Mouse (Mus musculus) monocyte, adult 2 months (primary cell): ENCODE measurements around the gene Fscn2.
"Not testable (repeated sequence)": the region's sequence is repeated elsewhere in the genome, so short reads cannot be mapped to it uniquely, and the experiment has no call there.

Experiments used
- DNase-seq, 2 experiments: peaks; one replicate each; pipeline ENCODE4 v3.0.0; 2022; ENCODE audit warnings: low spot score in 2 of 2, low read depth in 1 of 2

Fscn2 gene

GRCm38 (mm10) chr11:120345067-120345681, 16.2 kb upstream of the Fscn2 start:
- DNase-seq, result no peak

DNA sequence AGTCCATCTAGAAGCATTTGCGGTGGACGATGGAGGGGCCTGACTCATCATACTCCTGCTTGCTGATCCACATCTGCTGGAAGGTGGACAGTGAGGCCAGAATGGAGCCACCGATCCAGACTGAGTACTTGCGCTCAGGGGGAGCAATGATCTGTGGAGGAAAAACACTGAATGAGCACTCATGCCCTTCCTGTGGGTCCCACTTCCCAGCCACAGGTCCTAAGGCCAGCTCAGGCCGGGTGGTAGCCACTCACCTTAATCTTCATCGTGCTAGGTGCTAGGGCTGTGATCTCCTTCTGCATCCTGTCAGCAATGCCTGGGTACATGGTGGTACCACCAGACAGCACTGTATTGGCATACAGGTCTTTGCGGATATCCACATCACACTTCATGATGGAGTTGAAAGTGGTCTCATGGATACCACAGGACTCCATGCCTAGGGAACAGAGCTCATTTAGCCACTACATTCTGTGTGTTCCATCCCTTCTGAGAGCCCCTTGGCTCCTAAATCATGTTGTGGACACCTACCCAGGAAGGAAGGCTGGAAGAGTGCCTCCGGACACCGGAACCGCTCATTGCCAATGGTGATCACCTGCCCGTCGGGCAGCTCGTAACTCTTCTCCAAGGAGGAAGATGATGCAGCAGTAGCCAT, 14.8 kb upstream of the Fscn2 start:
- DNase-seq, result peak in 1 of 2 experiments; percentile 1

- DNase-seq, result no peak
Measured at GRCm38 (mm10) chr11:120347301-120347700, 14.0 kb upstream of the Fscn2 start.

GRCm38 (mm10) chr11:120347791-120348683, 13.3 kb upstream of the Fscn2 start, which contains the start of gene Actg1:
Actg1 (minus strand) TSS chr11:120348542.
- peak in 1 of 2 experiments; percentile 50 for DNase-seq

DNA sequence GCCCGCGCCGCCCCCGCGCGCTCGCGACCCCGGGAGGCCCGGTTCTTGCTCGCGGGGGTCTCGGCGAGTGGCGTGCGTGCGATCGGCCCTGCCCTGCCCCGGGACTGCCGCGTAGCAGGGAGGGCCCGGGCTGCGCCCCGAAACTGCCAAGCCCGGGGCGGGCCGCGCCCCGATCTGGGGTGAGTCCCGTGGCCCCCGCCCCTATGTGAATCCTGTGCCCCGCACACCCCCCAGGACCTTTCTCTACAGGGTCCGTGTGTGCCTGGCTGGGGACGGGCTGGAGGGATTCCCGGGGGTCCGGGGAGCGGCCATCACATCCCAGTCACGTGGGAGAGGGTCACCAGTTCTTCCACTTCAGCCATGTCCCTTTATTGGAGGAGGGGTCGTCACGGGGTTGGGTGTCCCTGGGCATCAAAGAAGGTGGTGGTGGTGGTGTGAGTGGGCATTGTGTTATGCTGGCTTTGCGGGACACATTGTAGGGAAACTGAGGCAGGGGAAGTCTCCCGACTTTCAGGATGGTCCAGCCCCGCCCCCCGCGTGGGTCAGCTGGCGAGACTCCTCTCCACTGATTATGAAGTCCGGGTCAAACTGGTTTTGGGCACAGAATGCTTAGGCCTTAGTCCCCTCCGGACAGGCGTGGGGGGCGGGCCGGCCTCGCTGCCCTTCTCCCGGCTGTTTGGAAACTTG, 12.5 kb upstream of the Fscn2 start:
- DNase-seq, result peak in 1 of 2 experiments; percentile 74

DNA sequence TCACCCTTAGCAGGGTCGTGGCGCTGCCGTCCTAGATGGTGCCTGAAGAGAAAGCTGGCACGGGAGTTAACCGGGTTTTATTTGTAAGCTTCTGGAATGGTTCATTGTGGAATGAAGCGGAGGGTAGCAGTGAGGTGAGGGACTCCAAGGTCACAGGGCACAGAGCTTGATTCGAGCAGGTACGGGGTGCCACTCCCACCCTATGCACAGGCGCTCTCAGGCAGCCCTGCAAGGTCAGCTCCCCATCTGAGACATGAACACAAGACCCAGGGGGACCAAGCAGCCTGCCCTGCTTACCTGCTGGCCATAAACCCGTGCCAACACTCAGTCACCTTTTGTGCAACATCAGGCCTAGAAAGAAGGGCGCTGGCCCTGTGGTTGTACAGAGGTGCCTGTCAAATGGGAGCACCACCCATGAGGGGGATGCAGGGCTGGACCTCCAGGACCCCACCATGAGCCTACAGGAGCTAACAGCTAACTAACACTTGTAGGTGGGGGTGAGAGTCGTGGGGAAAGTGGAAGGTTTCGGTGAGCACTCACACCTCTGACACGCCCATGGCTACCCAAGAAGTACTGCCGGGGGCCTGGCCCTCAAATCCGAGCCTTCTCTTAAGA, 11.9 kb upstream of the Fscn2 start:
- no peak for DNase-seq

DNA sequence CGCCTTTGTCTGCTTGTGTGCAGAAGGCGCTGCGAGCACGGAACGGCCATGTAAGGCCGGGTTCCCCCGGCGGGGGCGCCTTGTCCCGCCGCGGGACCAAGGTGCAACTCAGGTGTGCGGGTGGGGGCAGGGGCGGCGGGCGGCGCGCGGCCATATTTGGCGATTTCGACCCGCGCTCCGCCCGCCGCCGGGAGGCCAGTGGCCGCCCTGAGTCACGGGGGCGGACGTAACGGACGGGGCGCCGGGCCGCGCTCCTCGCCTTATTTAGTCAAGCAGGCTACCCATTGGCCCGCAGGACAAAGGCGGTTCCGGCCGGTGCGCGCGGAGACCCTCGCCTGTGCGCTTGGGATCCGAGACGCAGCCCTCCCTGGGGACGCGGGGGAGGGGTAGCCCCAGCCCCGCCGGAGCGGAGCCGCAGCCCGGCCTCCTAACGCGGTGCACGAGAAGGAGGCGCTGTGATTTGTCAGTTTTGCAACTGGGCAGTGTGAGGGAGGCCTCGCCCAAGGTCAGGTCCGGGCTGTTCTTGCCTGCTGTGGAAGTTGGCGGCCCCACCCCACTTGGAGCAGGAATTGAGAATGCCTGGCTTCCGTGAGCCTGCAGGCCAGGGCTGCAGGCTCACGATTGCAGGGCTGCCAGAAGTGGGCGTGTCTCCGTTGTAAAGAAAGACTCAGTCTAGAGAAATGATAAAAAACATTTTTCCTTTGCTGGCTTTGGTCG, 11.2 kb upstream of the Fscn2 start:
- DNase-seq, result peak; percentile 81 to 83

DNA sequence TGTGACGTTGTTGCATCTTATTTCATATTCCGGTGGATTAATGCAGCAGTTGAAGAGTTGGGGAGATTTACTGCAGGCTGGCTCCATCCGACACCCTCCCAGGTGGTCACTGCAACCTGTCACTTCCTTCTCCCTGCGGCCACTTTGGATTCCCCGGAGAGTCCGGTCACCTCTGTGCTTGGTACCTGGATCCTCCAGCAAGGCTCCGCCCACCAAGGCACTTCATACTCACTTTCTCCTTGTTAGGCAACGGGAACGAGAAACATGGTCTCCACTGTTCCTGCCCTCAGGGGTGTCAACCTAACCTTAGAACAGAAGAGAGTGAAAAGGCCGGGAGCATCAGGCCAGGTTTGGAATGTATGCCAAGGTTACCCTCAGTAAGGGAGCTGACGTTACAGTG, 10.6 kb upstream of the Fscn2 start:
- DNase-seq, result no peak

DNA sequence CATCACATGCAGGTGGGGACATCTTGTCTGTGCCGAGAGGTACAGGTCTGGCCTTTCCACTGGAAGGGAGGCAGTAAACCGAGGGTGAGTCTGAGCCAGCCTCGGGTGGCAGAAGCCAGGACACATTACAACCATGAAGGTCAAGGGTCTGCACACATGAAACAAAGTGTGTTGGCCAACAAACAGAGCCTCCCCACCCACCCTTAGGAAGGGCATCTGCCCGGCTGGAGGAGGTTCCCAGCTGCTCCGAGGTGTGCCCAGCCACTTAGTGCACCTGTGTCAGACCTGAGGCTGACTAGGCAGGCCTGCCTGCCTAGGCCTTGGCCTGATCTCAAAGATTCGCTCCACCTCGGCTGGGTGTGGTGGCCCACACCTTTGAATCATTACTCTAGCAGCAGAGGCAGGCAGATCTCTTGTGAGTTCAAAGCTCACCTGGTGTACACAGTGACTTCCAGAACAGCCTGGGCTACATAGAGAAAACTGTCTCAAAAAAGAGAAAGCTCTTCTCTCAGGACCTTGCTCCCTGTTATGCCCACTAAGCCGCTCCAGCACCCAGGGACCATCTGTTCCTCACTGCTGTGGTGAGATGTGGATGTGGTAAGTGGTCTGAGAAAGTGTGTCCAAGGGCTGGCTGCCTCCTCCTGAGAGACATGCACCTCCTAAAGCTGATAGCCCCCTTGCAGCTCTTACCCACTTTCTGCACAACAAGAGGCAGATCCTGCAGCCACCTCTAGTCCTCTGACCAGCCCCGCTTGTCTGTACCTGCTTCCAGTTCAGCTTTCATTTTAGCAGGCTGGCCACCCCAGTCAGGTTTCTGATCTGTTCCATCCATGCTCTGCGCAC, 9.9 kb upstream of the Fscn2 start:
- DNase-seq, result no peak

GRCm38 (mm10) chr11:120352093-120352350, 9.3 kb upstream of the Fscn2 start:
- DNase-seq, result not testable (repeated sequence)

- no peak for DNase-seq
Measured at GRCm38 (mm10) chr11:120352571-120353290, 8.6 kb upstream of the Fscn2 start.

DNA sequence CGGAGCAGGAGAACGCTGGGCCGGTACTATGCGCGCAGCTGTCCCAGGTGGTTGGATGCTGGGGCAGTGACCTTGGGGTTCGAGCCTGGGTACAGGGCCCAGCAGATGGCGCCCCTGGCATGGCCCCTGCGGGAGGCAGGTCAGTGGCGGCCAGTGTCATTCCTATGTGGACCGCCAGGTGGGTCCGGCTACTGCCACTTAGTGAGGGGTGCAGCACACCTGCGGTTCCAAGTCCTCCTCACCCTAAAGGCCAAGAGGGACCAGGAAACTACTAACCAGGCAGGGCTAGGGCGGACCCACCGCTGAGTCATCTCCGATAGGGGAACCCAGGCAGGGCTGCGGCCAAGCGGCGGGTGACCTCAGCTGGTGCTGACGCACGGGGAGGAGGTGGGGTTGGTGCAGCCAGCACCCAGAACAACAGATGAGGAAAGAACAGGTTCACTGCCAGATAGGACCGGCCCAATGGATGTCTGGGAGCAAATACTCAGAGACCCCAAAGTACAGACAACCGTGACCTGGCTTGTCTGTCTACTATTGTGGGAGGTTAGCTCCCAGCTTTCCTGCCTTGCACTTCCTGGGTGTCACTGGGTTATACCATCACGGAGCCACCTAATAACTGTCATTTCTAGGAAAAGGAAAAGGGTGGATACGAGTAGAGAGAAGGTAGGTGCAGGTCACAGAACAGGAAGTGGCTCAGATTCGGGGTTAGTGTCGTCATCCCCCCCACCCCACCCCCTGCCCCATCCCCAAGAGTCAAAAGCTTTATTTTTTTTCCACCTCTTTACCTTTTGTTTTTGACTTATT, 7.6 kb upstream of the Fscn2 start:
- peak; percentile 96 for DNase-seq

GRCm38 (mm10) chr11:120354304-120355276, 6.7 kb upstream of the Fscn2 start:
- no peak for DNase-seq

DNA sequence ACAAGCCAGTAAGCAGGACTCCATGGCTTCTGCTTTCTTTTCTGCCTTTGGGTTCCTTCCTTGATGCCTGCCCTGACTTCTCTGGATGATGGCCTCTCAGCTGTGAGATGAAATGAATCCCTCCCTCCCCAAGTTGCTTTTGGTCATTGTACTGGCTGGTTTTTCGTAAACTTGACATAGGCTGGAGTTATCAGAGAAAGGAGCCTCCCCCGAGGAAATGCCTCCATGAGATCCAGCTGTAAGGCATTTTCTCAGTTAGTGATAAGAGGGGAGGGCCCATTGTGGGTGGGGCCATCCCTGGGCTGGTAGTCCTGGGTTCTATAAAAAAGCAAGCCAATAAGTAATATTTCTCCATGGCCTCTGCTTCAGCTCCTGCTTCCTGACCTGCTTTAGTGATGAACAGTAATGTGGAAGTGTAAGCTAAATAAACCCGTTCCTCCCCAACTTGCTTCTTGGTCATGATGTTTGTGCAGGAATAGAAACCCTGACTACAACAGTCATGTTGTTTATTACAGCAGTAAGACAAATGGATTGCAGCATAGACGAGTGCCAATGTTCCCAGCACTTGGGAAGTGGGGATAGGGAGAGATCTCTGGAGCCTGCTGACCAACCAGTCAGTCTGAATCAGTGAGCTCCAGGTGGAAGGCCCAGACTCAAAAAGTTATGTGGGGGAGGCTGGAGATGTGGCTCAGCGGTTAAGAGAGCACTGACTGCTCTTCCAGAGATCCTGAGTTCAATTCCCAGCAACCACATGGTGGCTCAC, 5.9 kb upstream of the Fscn2 start:
- DNase-seq, result no peak

DNA sequence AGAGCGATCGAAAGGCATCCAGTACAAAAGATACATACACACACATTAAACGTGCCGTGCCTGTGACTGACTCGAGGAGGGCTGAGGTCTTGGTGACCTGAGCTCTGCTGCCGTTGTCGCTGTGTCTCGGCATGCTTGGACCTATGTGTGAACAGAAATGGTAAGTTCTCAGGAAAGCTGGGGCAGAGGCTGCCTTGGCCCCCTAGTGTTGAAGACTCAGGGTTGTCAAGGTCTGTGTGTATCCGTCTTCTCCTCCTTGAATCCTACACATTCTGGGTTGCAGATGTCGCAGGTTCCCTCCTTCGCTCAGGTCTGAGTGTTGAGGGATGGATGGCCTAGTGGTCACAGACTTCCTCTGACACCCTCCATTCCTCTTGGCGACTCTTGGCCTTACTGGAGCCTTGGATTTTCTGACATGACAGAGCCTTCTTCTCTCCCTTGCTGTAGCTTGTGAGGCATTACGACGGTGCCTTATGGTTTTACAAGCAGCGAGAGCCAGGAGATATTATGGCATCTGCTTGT, 5.0 kb upstream of the Fscn2 start:
- no peak for DNase-seq

- no peak for DNase-seq
Measured at GRCm38 (mm10) chr11:120356900-120357299, 4.4 kb upstream of the Fscn2 start.
